Mouse (Mus musculus) heart, embryonic 16.5 days (tissue): ENCODE measurements around the gene Trpc7. TPM values are rescaled to one million over a fixed set of nuclear protein-coding genes. Genes with fewer than 3 reads are reported as not detected.

ENCODE experiments used
- ATAC-seq: fragments of 200-750 bp; cut with Nextera tagmentation; replicated peaks from 2 replicates; pipeline ENCODE4 v1.8.0; 2017; ENCODE audit warnings: moderate number of reproducible peaks; ENCODE audit not compliant: insufficient read depth, low FRiP score; ENCODE audit errors: extremely low read depth
- H3K27ac ChIP-seq: fragments of 300-500 bp; sonication (generic); 2 replicates; pipeline ENCODE4 v1.5.1; 2014; ENCODE audit warnings: mild to moderate bottlenecking, low read length, control low read depth, moderate library complexity
- H3K27me3 ChIP-seq: fragments of 300-500 bp; sonication (generic); 2 replicates; pipeline ENCODE4 v1.6.1; 2014; ENCODE audit warnings: low read length, mixed read lengths; ENCODE audit not compliant: control insufficient read depth, insufficient read depth
- H3K36me3 ChIP-seq: fragments of 300-500 bp; sonication (generic); 2 replicates; pipeline ENCODE4 v1.6.1; 2014; ENCODE audit not compliant: control insufficient read depth, insufficient read depth
- H3K4me1 ChIP-seq: fragments of 300-500 bp; sonication (generic); 2 replicates; pipeline ENCODE4 v1.6.1; 2014; ENCODE audit warnings: low read length, mixed read lengths; ENCODE audit not compliant: control insufficient read depth, insufficient read depth
- H3K4me2 ChIP-seq: fragments of 300-500 bp; sonication (generic); 2 replicates; pipeline ENCODE4 v1.6.1; 2014; ENCODE audit warnings: low read depth, mild to moderate bottlenecking, control low read depth, low read length
- H3K4me3 ChIP-seq: fragments of 300-500 bp; sonication (generic); 2 replicates; pipeline ENCODE4 v1.5.1; 2014; ENCODE audit warnings: mild to moderate bottlenecking, control low read depth, low read length
- H3K9ac ChIP-seq: fragments of 300-500 bp; sonication (generic); 2 replicates; pipeline ENCODE4 v1.6.1; 2014; ENCODE audit warnings: low read length, control low read depth
- H3K9me3 ChIP-seq: fragments of 300-500 bp; sonication (generic); replicated peaks from 2 replicates; pipeline ENCODE4 v1.6.1; 2016; ENCODE audit warnings: low read length; ENCODE audit not compliant: control insufficient read depth
- WGBS: fragments of 180-500 bp; shearing (Covaris S2); extraction: QIAGEN DNeasy Blood & Tissue Kit; methylation state at CpG from one replicate; pipeline ENCODE4 v1.1.7; 2014; 5-methylcytosine and 5-hydroxymethylcytosine counted together
- polyA plus RNA-seq: library from polyadenylated mRNA; unstranded; fragments of >200 nt; fragmentation: Nextera tagmentation; extraction: Ambion mirVana; gene quantifications from 2 replicates; pipeline ENCODE4 v1.2.1, GENCODE M21; 2015

The Trpc7 gene
- polyA plus RNA-seq, 1 experiment from 2014 or later = 0.04 TPM

GRCm38 (mm10) chr13:56747554-56747953 is 148.2 kb downstream of the Trpc7 start:
- Histone ChIP-seq H3K27me3 (peaks cover 22% of the 10 kb centered on the region), H3K4me1 (peaks cover under 1% of the 10 kb centered on the region; the same call in 1 of the 2 replicates), H3K9me3 (no peaks in the 10 kb centered on the region), H3K4me2 (no peak overlapping the region), H3K4me3 (no peak overlapping the region), H3K27ac (no peak overlapping the region), H3K36me3 (no peaks in the 10 kb centered on the region), H3K9ac (no peak overlapping the region)
- ATAC-seq = no peak
- 52% methylated on average over 8 of the region's 8 CpGs for WGBS

- no peak for ATAC-seq
Measured at GRCm38 (mm10) chr13:56746739-56747532, 148.9 kb downstream of the Trpc7 start.

GRCm38 (mm10) chr13:56742325-56742901 is 153.4 kb downstream of the Trpc7 start:
- ATAC-seq = no peak
- Histone ChIP-seq H3K27me3 (no peaks in the 10 kb centered on the region), H3K27ac (no peak overlapping the region), H3K4me1 (no peaks in the 10 kb centered on the region), H3K9ac (no peak overlapping the region), H3K4me3 (no peak overlapping the region), H3K4me2 (no peak overlapping the region), H3K36me3 (peaks cover 16% of the 10 kb centered on the region), H3K9me3 (no peaks in the 10 kb centered on the region)
- WGBS = 83% methylated on average over 6 of the region's 6 CpGs

More at GRCm38 (mm10) chr13:56746739-56747532, 148.9 kb downstream of the Trpc7 start:
- 65% methylated on average over 10 of the region's 10 CpGs for WGBS
- Histone ChIP-seq H3K4me2 (no peak overlapping the region), H3K27ac (no peak overlapping the region), H3K4me1 (no peaks in the 10 kb centered on the region), H3K36me3 (no peaks in the 10 kb centered on the region), H3K27me3 (peaks cover 16% of the 10 kb centered on the region), H3K9ac (no peak overlapping the region), H3K9me3 (no peaks in the 10 kb centered on the region), H3K4me3 (no peak overlapping the region)

- Histone ChIP-seq H3K27ac (no peak overlapping the region), H3K4me3 (no peak overlapping the region), H3K4me2 (no peak overlapping the region), H3K27me3 (no peaks in the 10 kb centered on the region), H3K4me1 (no peaks in the 10 kb centered on the region), H3K36me3 (peaks cover 19% of the 10 kb centered on the region), H3K9ac (no peak overlapping the region), H3K9me3 (no peaks in the 10 kb centered on the region)
- ATAC-seq = no peak
- WGBS = 87% methylated on average over 7 of the region's 7 CpGs
Measured at GRCm38 (mm10) chr13:56741691-56742090, 154.1 kb downstream of the Trpc7 start.

- Histone ChIP-seq H3K27me3 (no peaks in the 10 kb centered on the region), H3K4me3 (no peak overlapping the region), H3K4me2 (no peak overlapping the region), H3K4me1 (no peaks in the 10 kb centered on the region), H3K9ac (no peak overlapping the region), H3K36me3 (peaks cover 24% of the 10 kb centered on the region), H3K27ac (no peak overlapping the region), H3K9me3 (no peaks in the 10 kb centered on the region)
- no peak for ATAC-seq
- 82% methylated on average over 6 of the region's 6 CpGs for WGBS
Measured at GRCm38 (mm10) chr13:56740496-56740895, 155.3 kb downstream of the Trpc7 start.

- Histone ChIP-seq H3K9me3 (no peaks in the 10 kb centered on the region), H3K4me3 (no peak overlapping the region), H3K27me3 (no peaks in the 10 kb centered on the region), H3K4me1 (no peaks in the 10 kb centered on the region), H3K4me2 (no peak overlapping the region), H3K36me3 (peaks cover 26% of the 10 kb centered on the region), H3K27ac (no peak overlapping the region), H3K9ac (no peak overlapping the region)
- ATAC-seq = no peak
- 93% methylated on average over 5 of the region's 5 CpGs for WGBS
Measured at GRCm38 (mm10) chr13:56739556-56739955, 156.2 kb downstream of the Trpc7 start.

GRCm38 (mm10) chr13:56735212-56735875 is 160.4 kb downstream of the Trpc7 start:
- Histone ChIP-seq H3K36me3 (peaks cover 50% of the 10 kb centered on the region), H3K9me3 (no peaks in the 10 kb centered on the region), H3K27ac (no peak overlapping the region), H3K9ac (no peak overlapping the region), H3K4me3 (no peak overlapping the region), H3K4me1 (peaks cover 8% of the 10 kb centered on the region), H3K27me3 (no peaks in the 10 kb centered on the region), H3K4me2 (no peak overlapping the region)
- ATAC-seq = no peak
- WGBS = 41% methylated on average over 6 of the region's 6 CpGs

GRCm38 (mm10) chr13:56734617-56735016 is 161.2 kb downstream of the Trpc7 start:
- Histone ChIP-seq H3K9ac (no peak overlapping the region), H3K27me3 (no peaks in the 10 kb centered on the region), H3K9me3 (no peaks in the 10 kb centered on the region), H3K4me1 (peaks cover 8% of the 10 kb centered on the region), H3K4me2 (no peak overlapping the region), H3K36me3 (peaks cover 52% of the 10 kb centered on the region), H3K4me3 (no peak overlapping the region), H3K27ac (no peak overlapping the region)
- no peak for ATAC-seq
- 63% methylated on average over 4 of the region's 4 CpGs for WGBS

GRCm38 (mm10) chr13:56729046-56729445 is 166.7 kb downstream of the Trpc7 start:
- Histone ChIP-seq H3K9ac (no peak overlapping the region), H3K4me3 (no peak overlapping the region), H3K4me1 (peaks cover 8% of the 10 kb centered on the region), H3K27me3 (no peaks in the 10 kb centered on the region), H3K36me3 (peaks cover 53% of the 10 kb centered on the region), H3K9me3 (no peaks in the 10 kb centered on the region), H3K4me2 (no peak overlapping the region), H3K27ac (no peak overlapping the region)
- no peak for ATAC-seq
- 92% methylated on average over 7 of the region's 7 CpGs for WGBS
